ENCODE assay signal across 19 mouse cellular contexts in the genomic region with DNA sequence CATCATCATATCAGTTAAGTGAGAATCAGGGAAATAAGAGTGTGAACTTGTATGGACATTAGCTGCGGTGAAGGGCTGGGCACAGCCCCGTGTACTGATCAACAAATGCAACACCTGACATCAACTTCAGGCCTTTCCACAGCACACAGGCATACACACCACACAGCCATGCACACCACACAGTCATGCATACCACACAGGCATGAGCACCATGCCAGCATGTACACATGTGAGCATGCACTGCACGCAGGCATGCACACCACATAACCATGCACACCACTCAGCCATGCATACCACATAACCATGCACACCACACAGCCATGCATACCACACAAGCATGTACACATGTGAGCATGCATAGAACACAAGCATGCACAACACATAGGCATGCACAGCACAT.
"Had no signal": no experiment of that assay in that cellular context is flagged by ENCODE, and none has a peak within 500 bp of the region (broad histone marks: within the 10 kb centered on the region; RNA-seq: fewer than 3 reads in every experiment).

No protein-coding gene starts in this region.

- H3K9ac ChIP-seq: limb, embryonic 15.5 days; liver, embryonic 14.5 days; liver, postnatal 0 days; lung, embryonic 14.5 days; neural tube, embryonic 13.5 days had no signal

- H3K36me3 ChIP-seq: limb, embryonic 15.5 days; midbrain, embryonic 10.5 days; neural tube, embryonic 13.5 days had no signal

- DNase-seq: kidney, adult 2 months; kidney, postnatal 25 days; layer of hippocampus, adult 9-11 months; liver, postnatal 0 days; lung, embryonic 14.5 days; lung, postnatal 10 days; lung, postnatal 4 days; midbrain, embryonic 14.5 days; retina, postnatal 1 day; thymus, adult 18-20 months; thymus, postnatal 36 days had no signal

- ATAC-seq: intestine, postnatal 0 days; liver, postnatal 0 days had no signal

- H3K4me1 ChIP-seq: limb, embryonic 15.5 days; midbrain, embryonic 10.5 days; neural tube, embryonic 13.5 days had no signal

- H3K4me2 ChIP-seq: limb, embryonic 15.5 days; liver, embryonic 11.5 days; lung, embryonic 14.5 days; neural tube, embryonic 13.5 days had no signal

- H3K27ac ChIP-seq: kidney, postnatal 0 days; layer of hippocampus, adult 2 months; limb, embryonic 15.5 days; liver, embryonic 14.5 days; midbrain, embryonic 10.5 days had no signal

- H3K27me3 ChIP-seq: limb, embryonic 15.5 days; neural tube, embryonic 13.5 days had no signal

- H3K9me3 ChIP-seq: limb, embryonic 15.5 days; midbrain, embryonic 10.5 days; neural tube, embryonic 13.5 days had no signal

- H3K4me3 ChIP-seq: layer of hippocampus, adult 2 months; limb, embryonic 15.5 days; midbrain, embryonic 10.5 days; neural tube, embryonic 13.5 days had no signal
